Mouse (Mus musculus): ENCODE data around the gene Kirrel3.

GRCm38 (mm10) chr9:34772022-34772437 lies 286.3 kb downstream of the Kirrel3 start:
- TF ChIP-seq CTCF (IDR thresholded peaks at IDR 0.05) (no peak), EP300 (IDR thresholded peaks at IDR 0.05) (no peak)

All from lung, postnatal 0 days (tissue).